Mouse (Mus musculus): ENCODE measurements at regions not wholly inside any gene's neighbourhood (a gene's known extent, or its start where the extent isn't known, plus 50 kb on each side); places are given as distances from the start of the nearest gene placed in this dataset.

- TF ChIP-seq CTCF (IDR thresholded peaks at IDR 0.05; ENCODE audit: control insufficient read depth, insufficient read depth, low read length), result no peak
- no peak for TF ChIP-seq POLR2A (IDR thresholded peaks at IDR 0.05; ENCODE audit: borderline replicate concordance, control insufficient read depth, low read depth, low read length)
These were observed 169.1 kb upstream of the Samsn1 start for GRCm38 (mm10) chr16:76191135-76191534.

Measured in bone marrow, adult 2 months (tissue).